Mouse (Mus musculus) megakaryocyte-erythroid progenitor cell, adult 5-6 weeks (primary cell): ENCODE measurements around the gene Inpp5b. TPM values are rescaled to one million over a fixed set of nuclear protein-coding genes. Genes with fewer than 3 reads are reported as not detected.
"Not testable (repeated sequence)": the region's sequence is repeated elsewhere in the genome, so short reads cannot be mapped to it uniquely, and the experiment has no call there.

Experiments used
- ATAC-seq: replicated peaks from 2 replicates; pipeline ENCODE4 v1.8.0; 2016; ENCODE audit warnings: mild to moderate bottlenecking, inconsistent platforms; ENCODE audit not compliant: severe bottlenecking, poor library complexity, low FRiP score, low TSS enrichment
- total RNA-seq, 2 experiments: library from RNA; stranded (forward) in 1 of 2; stranded (reverse) in 1 of 2; fragments of 200-1000, 215-1000 nt in 1 of 2; fragments of >200 nt in 1 of 2; fragmentation: Nextera tagmentation in 1 of 2; gene quantifications; 2 replicates each; pipeline ENCODE4 v1.2.3; 2014 to 2017

Inpp5b gene
- total RNA-seq (2014; fragmentation: Nextera tagmentation), result 77.5 and 89.7 TPM in 2 replicates
- total RNA-seq (2017), result 43.6 and 56.5 TPM in 2 replicates

DNA sequence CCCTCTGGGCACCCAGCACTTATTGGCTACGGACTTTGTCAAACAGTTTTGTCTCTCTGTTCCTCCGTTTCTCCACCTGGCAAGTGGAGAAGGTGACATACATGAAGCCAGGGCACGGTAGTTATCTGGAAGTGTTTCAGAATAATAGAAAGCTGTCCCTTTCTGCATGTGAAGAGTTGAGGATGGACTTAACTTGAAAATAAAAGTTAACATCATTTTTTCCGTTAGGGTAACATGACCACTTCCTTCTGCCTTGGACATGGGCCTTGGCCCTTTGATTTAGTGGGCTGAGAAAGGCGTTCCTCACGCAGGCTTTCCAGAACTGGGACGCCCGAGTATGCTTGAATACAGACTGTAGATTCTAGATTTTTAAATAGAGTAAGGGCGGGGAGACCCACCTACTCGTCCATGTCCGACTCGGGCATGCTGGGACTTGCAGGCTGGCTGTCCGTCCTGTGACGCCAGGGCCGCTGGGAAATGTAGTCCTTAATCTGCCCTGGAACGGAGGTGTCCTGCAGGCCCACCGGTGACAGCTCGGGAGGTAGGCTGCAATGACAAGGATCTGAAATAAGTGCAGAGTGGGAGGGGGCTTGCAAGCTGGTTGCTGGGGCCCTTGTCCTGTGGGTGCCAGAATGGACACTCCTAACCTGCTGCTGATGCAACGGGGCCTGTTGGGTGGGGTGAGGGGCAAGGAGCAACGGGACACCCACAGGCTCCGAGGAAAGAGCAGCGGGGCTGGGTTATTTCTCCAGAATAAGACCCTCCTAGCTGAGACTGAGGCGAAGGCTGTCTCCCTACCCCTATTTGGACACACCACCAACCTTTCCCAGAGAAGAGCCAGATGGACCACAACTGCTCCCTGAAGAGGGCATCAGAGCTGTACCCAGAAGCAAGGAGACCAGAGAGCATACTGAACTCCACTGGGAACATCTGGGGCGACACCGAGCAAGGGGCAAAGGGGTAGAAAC lies at the start of gene Inpp5b:
Inpp5b (plus strand) TSS at position 475 of the 968 bp plus-strand sequence.
- peak; percentile 89 for ATAC-seq

DNA sequence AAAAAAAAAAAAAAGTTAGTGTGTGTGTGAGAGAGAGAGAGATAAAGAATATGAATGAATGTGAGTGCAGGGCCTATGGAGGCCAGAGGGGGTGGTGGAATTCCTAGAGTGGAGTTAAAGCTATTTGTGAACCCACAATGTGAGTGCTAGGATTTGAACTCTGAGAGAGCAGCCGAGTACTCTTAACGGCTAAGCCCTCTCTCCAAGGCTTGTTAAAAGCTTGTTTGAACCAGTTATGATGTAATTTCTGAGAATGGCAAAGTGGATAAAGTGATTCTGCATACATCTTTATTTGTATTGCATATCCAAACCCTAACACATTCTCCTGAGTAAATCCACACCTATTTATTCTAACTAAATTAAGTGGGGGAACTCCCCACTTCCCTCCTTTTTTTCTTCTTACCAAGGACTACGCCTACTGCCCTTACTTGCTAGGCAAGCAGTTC lies 49.2 kb upstream of the Inpp5b start:
- no peak for ATAC-seq

DNA sequence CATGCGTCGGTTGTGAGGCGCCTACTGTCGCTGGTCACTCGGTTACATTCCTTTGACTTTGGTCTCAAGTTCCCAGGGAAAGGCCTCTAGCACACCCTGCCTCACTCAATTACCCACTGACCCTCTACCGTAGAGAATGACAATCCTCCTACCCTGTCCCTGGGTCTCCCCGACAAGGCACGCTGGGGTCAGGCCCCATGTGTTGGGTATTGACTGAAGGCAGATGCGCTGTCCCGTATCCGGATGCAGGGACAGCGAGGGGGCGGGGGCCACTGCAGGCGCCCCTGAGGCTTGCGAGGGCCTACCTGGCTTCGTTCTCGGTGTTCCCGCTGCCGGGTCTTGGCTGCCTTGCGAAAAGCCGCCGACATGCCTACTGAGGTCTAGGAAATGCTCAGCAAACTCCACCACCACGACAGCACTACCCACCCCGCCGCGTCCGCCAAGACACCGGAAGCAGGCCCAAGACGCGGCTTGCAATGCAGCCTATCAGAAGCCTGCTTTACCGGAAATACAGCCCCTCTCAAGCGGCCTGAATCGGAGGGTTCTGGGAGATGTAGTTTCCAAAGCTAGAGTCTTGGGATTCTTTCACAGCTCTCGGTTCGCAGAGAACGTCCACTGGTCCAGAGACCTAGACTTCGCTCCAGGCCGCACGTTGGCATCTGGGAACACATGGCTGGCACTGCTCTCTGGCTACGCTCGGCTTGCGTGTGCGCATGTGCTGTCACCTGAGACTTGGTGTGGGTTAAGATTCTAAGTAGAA lies 48.3 kb upstream of the Inpp5b start, which contains the start of gene Utp11:
Utp11 (minus strand) TSS at position 466 of the 760 bp plus-strand sequence.
- ATAC-seq, result peak; percentile 95

DNA sequence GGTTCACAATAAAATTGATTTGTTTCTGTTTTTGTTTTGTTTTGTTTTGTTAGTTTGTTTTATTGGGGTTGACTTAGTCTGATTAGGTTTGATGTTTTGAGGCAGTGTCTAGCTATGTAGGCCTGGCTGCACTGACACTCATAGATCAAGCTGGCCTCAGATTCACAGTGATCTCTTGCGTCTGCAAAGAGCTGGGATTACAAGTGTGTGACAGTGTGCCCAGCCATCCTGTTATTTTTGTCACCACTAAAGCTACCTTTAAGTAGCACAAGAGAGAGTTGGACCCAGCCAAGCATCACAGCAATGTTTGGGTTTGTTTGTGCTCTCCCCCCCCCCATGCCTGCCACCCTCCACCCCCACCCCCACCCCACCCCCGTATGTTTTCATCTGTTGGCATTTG lies 47.1 kb upstream of the Inpp5b start:
- ATAC-seq, result no peak

DNA sequence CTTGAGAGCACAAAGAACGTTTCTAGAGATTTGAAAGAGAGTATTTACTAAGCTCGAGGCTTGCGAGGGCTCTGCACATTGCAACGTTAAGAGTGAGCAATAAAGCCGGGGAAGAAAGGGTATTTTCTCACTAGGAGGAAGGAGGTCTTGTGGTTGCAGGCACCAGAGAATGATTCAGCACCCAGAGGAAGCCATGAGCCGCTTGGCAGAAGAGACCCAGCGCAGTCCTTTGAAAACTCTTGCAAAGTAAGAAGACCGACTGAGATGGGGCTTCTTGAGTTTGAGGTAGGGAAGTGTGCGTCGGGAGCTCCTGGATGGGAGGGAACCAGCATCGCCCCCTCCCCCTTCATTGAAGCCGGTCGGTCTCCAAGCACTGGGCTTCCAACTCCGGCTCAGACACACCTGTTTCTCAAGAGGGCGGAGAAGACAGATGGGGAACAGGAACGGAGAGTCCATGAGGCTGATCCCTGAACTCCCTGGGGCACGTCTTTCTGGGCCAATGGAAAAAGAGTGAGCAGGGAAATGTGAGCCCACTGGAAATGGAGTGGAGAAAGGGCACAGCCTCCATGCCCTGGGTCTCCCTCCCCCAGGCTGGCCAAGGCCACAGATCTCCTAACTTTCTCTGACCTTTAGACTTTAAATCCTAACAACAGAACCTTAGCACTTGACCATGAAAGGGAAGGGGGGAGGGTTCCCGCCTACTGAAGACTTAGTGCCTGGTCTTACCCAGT lies 45.7 kb upstream of the Inpp5b start:
- no peak for ATAC-seq

DNA sequence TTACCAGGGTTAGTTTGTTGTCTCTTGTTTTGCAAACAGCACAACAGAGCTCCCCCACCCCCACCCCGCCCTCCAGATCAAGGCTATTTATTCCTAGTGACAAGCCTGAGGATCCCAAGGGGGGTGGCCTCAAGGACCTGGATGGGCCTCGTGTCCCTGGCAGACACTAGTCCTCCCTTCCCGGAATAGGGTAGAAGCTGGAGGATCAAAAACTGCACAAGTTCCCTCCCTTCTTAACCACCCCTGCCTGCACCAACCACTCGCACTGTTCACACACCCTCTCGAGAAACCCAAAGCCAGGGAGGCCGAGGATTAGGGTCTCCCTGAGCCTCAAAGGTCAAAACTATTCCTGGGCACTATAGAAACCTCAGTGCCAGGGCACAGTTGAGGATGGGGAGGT lies 41.9 kb upstream of the Inpp5b start:
- ATAC-seq, result no peak

DNA sequence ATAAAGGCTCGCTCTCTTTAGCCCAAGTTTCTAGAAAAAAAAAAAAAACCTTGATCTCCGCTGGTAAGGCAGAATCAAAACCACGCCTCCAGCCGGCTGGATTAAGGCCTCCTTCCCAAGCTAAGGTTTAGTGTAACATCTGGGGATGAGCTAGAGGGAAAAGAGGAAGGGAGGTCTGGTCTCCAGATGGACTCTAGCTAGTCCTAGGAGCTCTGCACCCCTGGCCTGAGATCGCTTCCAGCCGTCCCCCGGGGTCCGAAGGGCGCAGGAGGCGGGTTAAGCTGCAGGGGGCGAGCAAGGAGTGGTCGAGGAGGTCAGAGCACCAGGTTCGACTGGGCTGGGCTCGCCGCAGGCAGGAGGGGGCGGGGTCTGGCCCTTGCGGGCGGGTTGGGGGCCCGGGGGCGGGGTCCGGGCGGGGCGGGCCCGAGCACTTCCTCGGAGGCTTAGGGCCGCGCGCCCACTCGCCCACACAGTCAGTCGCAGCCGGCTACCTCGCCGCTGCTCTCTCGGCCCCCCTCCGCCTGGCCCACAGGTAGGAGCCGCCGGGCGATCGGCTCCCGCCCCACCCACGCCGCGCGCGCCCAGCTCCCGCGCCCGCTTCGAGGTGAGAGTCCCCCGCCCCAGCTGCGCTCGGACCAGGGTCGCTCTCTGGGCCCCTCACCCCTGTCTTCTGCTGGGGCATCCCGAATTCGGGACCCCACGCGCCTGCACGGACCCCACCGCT lies 41.2 kb upstream of the Inpp5b start, which contains the start of gene Fhl3:
Fhl3 (plus strand) TSS at position 454 of the 724 bp plus-strand sequence.
- ATAC-seq, result peak; percentile 18

DNA sequence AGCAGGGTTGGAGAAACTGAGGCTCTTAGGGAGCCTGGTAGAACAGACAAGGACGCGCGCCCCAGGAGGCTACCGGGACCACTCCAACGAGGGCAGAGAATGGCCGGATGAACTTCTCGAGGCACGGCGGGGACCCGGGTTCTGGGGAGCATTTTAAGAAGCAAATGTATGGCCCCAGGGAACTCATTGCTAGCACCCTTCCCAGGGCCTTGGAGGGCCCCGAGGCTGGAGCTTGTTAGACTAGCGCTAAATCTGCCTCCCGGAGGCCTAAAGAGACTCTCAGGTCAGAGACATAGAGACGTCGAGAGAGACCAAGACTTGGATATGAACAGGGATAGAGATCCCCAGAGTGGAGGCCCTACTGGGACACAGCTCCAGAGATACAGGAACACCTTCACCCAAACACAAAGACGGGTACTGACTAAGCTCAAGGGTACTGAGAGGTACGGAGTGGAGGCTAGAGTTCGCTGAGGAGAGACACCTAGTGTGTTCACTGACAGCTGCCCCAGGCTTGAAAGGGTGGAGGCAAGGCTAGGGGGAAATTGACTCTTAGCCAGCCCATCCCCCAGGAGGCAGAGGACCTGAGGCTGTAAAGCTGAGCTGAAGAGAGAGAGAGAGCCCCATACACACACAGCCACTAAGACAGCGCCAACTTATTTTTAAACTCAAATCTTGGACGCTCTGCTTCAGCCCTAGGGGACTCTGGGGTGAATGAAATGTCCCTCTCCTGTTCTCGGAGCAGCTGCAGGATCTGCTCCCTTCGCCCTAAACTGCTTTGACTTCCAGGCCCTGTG lies 40.4 kb upstream of the Inpp5b start:
- 0 out of 2 replicates have a peak, but pooled peaks have one; percentile 16 for ATAC-seq

DNA sequence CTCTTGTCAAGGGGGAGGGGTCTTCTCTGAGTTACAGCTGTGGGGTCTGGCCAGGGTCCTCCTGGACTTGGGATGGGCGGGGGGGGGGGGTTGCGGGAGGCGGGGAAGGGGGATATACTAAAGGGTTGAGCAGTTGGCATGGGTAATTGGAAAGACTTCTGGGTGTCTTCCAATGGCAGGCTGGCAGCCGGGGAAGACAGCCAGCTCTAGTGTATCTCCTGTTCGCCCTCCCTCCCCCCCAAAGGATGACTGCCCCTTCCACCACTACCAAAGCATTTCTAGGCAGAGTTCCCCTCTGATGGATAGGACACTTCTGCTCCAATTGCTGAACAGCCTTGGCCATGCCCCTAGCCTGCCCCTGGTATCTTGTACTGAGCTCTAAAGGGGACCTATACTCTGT lies 39.7 kb upstream of the Inpp5b start:
- ATAC-seq, result no peak

DNA sequence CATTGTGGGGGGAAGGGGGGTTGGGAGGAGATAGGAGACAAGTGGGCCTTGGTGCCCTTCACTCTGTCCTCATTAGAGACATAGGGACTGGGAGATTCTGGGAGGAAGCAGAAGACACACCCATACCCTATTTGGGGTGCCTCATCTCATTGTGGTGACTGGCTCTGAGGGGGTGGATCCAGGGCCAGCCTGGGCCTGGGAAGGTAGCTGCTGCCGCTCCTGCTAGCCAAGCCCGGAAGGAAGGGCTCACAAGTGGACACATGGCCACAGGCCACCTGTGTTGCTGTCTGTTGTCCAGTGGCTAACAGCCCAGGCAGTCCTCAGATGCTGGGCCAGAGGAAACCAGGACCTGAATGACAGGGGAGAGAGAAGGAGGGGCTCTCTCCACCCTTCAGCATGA lies 38.2 kb upstream of the Inpp5b start:
- ATAC-seq, result 0 out of 2 replicates have a peak, but pooled peaks have one; percentile 20

DNA sequence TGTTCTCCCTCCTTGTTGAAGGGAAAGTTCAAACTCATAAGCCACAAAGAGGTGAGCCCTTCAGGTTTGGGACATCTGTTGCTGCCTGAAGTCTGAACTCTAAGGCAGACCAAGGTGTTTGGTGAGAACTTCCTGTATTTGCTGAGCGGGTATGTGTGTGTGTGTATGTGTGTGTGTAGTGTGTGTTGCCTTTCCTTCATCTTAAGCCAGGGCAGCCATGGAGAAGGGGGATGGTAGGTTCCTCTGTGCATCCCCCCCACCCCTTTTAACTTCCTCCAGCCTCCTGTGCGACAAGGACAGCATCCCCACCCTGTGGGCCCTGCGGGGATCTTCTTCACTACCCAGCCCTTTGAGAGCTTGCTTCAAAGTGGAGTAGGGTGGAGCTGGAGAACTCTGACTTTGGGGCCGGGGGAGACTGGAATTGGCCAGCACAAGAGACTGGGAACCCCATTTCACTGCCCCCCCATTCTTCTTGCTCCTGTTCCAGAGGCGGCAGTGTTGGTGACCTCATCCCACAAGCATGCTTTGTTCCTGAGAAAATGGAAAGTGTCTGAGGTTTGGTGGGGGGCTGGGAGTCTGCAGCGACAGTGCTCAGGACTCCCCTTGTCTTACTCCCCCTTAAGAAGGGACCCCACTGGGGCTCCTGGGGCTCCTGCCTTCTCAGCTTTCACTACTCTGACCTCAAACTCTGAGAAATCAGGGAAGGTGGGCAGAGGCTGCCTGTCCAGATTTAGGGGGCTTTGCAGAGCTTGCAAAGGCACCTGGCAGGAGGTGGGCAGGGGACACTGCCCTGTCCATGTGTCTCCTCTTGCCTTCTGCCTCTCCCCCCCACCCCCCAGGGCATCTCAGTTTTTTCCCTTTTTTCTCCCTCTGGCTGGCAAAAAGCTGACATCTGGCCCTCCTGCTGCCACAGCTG lies 37.5 kb upstream of the Inpp5b start:
- ATAC-seq, result no peak

DNA sequence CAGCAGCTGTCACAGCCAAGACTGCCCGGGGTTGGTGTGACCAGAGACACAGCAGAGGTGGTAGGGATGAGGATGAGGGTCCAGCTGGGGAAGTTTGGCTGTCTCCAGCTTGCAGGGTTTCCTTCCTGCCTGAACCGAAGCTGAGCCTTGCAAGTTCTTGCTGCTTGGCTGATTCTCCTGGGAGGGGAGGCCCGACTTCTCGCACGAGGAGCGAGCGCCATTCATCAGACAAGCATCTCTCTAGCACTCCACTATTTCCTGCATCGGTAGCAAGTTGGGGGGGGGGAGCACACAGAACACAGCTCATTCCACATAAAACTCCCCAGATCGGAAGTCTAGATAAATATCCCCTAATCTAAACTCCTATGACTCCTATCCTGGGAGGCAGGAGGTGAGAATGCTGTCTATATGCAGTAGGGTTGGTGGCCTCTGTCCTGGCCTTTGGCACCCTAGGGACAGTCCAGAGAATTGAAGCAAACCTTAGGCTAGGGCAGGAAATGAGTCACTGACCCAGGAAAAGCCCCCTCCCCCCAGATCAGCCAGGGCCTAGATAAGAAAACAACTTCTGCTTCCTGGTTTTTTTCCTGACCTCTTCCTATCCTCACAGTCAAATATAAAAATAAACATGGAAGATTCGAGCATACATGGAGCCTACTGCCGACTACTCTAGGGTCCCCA lies 36.7 kb upstream of the Inpp5b start:
- ATAC-seq, result no peak

DNA sequence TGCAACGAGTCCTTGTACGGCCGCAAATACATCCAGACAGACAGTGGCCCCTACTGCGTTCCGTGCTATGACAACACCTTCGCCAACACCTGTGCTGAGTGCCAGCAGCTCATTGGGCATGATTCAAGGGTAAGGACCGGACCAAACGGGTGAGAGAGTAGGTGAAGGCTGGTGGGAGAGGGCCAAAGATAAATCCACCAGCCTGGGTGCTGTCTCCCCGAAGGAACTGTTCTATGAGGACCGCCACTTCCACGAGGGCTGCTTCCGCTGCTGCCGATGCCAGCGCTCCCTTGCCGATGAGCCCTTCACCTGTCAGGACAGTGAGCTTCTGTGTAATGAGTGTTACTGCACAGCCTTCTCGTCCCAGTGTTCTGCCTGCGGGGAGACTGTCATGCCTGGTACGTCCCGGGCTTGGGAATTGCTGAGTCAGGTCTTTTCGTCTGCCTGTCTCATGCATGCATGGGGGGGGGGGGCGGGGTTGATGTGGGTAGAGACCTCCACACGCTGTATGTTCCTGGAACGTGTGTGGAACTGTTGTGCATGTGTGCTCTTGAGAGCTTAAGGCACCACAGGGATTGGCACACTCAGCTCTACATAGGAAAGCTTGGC lies 35.9 kb upstream of the Inpp5b start:
- no peak for ATAC-seq

DNA sequence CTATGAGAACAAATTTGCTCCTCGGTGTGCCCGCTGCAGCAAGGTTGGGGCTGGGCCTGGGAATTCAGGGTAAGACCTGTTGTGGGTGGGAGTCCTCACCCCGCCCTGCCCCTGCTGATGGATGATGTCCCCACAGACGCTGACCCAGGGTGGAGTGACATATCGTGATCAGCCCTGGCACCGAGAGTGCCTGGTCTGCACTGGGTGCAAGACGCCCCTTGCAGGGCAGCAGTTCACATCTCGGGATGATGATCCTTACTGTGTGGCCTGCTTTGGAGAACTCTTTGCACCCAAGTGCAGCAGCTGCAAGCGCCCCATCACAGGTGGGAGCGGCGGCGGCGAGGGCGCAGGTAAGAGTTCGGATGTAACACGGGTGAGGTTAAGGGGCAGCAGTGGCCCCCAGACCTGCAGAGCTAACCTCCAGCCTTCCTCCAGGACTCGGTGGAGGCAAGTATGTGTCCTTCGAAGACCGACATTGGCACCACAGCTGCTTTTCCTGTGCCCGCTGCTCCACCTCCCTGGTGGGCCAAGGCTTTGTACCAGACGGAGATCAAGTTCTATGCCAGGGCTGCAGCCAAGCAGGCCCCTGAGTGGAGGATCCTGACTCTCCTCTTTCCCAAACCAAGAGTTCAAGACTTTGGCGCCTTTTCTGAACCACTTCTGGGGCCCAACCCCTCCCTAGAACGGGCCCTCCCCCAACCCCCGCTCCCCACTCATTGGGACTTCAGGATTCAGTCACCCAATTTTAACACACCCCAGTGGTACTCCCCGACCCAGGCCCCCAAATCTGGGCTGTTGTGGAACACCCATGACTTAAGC lies 34.1 kb upstream of the Inpp5b start:
- ATAC-seq, result not testable (repeated sequence)

DNA sequence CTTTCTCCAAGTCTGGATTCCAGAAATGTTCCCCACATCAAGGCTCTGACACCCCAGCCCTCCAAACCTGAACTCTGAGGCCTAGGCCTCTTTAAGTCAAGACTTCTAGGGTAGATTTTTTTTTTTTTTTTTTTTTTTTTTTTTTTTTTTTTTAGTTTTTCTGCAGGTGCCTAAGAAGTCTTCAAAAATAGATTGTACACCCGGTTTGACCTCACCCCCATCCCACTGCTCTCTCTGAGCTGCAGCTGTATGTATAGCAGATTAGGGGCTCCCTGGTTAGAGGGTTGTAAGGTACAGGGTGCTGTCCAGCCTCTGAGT lies 33.5 kb upstream of the Inpp5b start:
- not testable (repeated sequence) for ATAC-seq
